Mouse (Mus musculus) G1E (cell line): ENCODE data around the gene Myo1b. TPM values are rescaled to one million over a fixed set of nuclear protein-coding genes. Genes with fewer than 3 reads are reported as not detected.

ENCODE experiments used
- ATAC-seq: 2 replicates; pipeline ENCODE4 v1.8.0; 2016; ENCODE audit warnings: mild to moderate bottlenecking; ENCODE audit not compliant: insufficient number of reproducible peaks, poor library complexity, low FRiP score, severe bottlenecking; ENCODE audit errors: extremely low read depth
- DNase-seq: peaks from one replicate; pipeline ENCODE4 v3.0.0; 2012; ENCODE audit warnings: low spot score
- H3K27me3 ChIP-seq: 2 replicates; pipeline ENCODE4 v1.6.1; 2012; ENCODE audit warnings: mild to moderate bottlenecking, low read length, inconsistent platforms; ENCODE audit not compliant: insufficient read depth
- H3K36me3 ChIP-seq: replicated peaks from 2 replicates; pipeline ENCODE3; 2012; ENCODE audit warnings: mild to moderate bottlenecking, inconsistent platforms
- H3K4me1 ChIP-seq: 2 replicates; pipeline ENCODE4 v1.6.1; 2012; ENCODE audit warnings: low read depth, low read length, inconsistent platforms, mixed read lengths; ENCODE audit not compliant: insufficient read depth
- H3K4me3 ChIP-seq: 2 replicates; pipeline ENCODE4 v1.5.1; 2012; ENCODE audit warnings: low read depth, mild to moderate bottlenecking, inconsistent platforms, low read length, moderate library complexity, mixed read lengths
- H3K9me3 ChIP-seq: replicated peaks from 2 replicates; pipeline ENCODE4 v1.6.1; 2012; ENCODE audit warnings: inconsistent platforms
- CTCF ChIP-seq: IDR thresholded peaks from 2 replicates; pipeline ENCODE4 v1.5.1; 2012; ENCODE audit warnings: low read depth, low read length, inconsistent platforms, mixed read lengths
- GATA1 ChIP-seq: IDR thresholded peaks from 2 replicates; pipeline ENCODE4 v1.6.1; 2012; ENCODE audit warnings: borderline replicate concordance, low read length, inconsistent platforms, mixed read lengths
- GATA2 ChIP-seq: IDR thresholded peaks from 2 replicates; pipeline ENCODE4 v1.6.1; 2012; ENCODE audit warnings: low read depth, low read length, inconsistent platforms, borderline replicate concordance
- POLR2AphosphoS5 ChIP-seq: IDR thresholded peaks from 2 replicates; pipeline ENCODE4 v1.6.1; 2012; ENCODE audit warnings: low read depth, low read length, inconsistent platforms; ENCODE audit not compliant: insufficient replicate concordance
- TAL1 ChIP-seq: conservative IDR thresholded peaks from 2 replicates; pipeline ENCODE4 v1.6.1; 2012; ENCODE audit warnings: low read depth, low read length, inconsistent platforms, mixed read lengths
- polyA plus RNA-seq: library from polyadenylated mRNA; stranded (reverse); fragments of >175 nt; gene quantifications from 2 replicates; pipeline ENCODE4 v1.2.3, GENCODE M21; 2012
- total RNA-seq, 2 experiments: library from RNA; stranded (forward) in 1 of 2; stranded (reverse) in 1 of 2; fragments of 200-1000 nt in 1 of 2; fragments of >200 nt in 1 of 2; fragmentation: Nextera tagmentation in 1 of 2; gene quantifications; 2 replicates each; pipeline ENCODE4 v1.2.3; 2014 to 2017

Gene Myo1b
- total and polyA plus RNA-seq, 3 experiments, result 0.98 TPM; not detected in 2

GRCm38 (mm10) chr1:51808228-51808627 lies 107.6 kb downstream of the Myo1b start:
- ATAC-seq (no peak), DNase-seq (no peak)
- H3K9me3 ChIP-seq, result no peaks in the 10 kb centered on the region
- no peaks in the 10 kb centered on the region; the same call in 1 of the 2 replicates for H3K27me3 ChIP-seq
- no peaks in the 10 kb centered on the region for H3K36me3 ChIP-seq
- H3K4me3 ChIP-seq, result no peak overlapping the region
- no peaks in the 10 kb centered on the region; the same call in 1 of the 2 replicates for H3K4me1 ChIP-seq
- no peak for TF ChIP-seq POLR2AphosphoS5
- no peak for TF ChIP-seq GATA2
- TF ChIP-seq TAL1, result no peak
- no peak for TF ChIP-seq CTCF
- no peak for TF ChIP-seq GATA1

- Histone ChIP-seq H3K27me3 (no peaks in the 10 kb centered on the region; the same call in 1 of the 2 replicates), H3K4me1 (no peaks in the 10 kb centered on the region; the same call in 1 of the 2 replicates), H3K36me3 (no peaks in the 10 kb centered on the region), H3K4me3 (no peak overlapping the region), H3K9me3 (no peaks in the 10 kb centered on the region)
- ATAC-seq, result no peak
- no peak for DNase-seq
- TF ChIP-seq POLR2AphosphoS5 (no peak), TAL1 (no peak), GATA1 (no peak), GATA2 (no peak), CTCF (no peak)
Measured at GRCm38 (mm10) chr1:51805040-51805610, 110.7 kb downstream of the Myo1b start.

- TF ChIP-seq GATA2 (no peak), CTCF (no peak), TAL1 (no peak)
- Histone ChIP-seq H3K27me3 (no peaks in the 10 kb centered on the region; the same call in 1 of the 2 replicates), H3K4me1 (no peaks in the 10 kb centered on the region; the same call in 1 of the 2 replicates), H3K36me3 (no peaks in the 10 kb centered on the region), H3K9me3 (no peaks in the 10 kb centered on the region), H3K4me3 (no peak overlapping the region)
- ATAC-seq, result no peak
- no peak for DNase-seq
Measured at GRCm38 (mm10) chr1:51804296-51805039, 111.4 kb downstream of the Myo1b start.

GRCm38 (mm10) chr1:51798011-51798471 lies 117.8 kb downstream of the Myo1b start:
- no peaks in the 10 kb centered on the region for H3K9me3 ChIP-seq
- DNase-seq (no peak), ATAC-seq (no peak)
- no peak for TF ChIP-seq CTCF
- no peaks in the 10 kb centered on the region for H3K27me3 ChIP-seq
- H3K4me3 ChIP-seq, result no peak overlapping the region
- no peaks in the 10 kb centered on the region for H3K36me3 ChIP-seq
- H3K4me1 ChIP-seq, result no peaks in the 10 kb centered on the region

GRCm38 (mm10) chr1:51795586-51796309 lies 120.1 kb downstream of the Myo1b start:
- DNase-seq (no peak), ATAC-seq (no peak)
- H3K4me3 ChIP-seq, result no peak overlapping the region
- no peaks in the 10 kb centered on the region for H3K9me3 ChIP-seq
- H3K36me3 ChIP-seq, result no peaks in the 10 kb centered on the region
- no peaks in the 10 kb centered on the region for H3K4me1 ChIP-seq
- no peaks in the 10 kb centered on the region for H3K27me3 ChIP-seq
- TF ChIP-seq GATA2 (no peak), POLR2AphosphoS5 (no peak), CTCF (no peak), TAL1 (no peak), GATA1 (no peak)

- Histone ChIP-seq H3K4me1 (no peaks in the 10 kb centered on the region), H3K4me3 (no peak overlapping the region), H3K9me3 (no peaks in the 10 kb centered on the region), H3K27me3 (0 out of 2 replicates have a peak, but pooled peaks cover 3% of the 10 kb centered on the region), H3K36me3 (no peaks in the 10 kb centered on the region)
- DNase-seq (no peak), ATAC-seq (no peak)
- TF ChIP-seq GATA1 (no peak), TAL1 (no peak), GATA2 (no peak), POLR2AphosphoS5 (no peak), CTCF (no peak)
Measured at GRCm38 (mm10) chr1:51789269-51789668, 126.6 kb downstream of the Myo1b start.
